Mouse (Mus musculus): ENCODE data around the gene Xrcc4. TPM values are rescaled to one million over a fixed set of nuclear protein-coding genes. Genes with fewer than 3 reads are reported as not detected.
"Not testable (repeated sequence)": the region's sequence is repeated elsewhere in the genome, so short reads cannot be mapped to it uniquely, and the experiment has no call there.

Xrcc4 gene
- 13.7 and 15.8 TPM in 2 replicates for polyA plus RNA-seq (2015; fragmentation: Nextera tagmentation; extraction: Ambion mirVana)

- peak within 1 kb of the TSS; percentile 80 for H3K4me3 ChIP-seq
- peak within 1 kb of the TSS; percentile 88 for H3K27ac ChIP-seq (replicated peaks)
- H3K4me2 ChIP-seq, result peak within 1 kb of the TSS; percentile 85
- H3K9ac ChIP-seq, result peak within 1 kb of the TSS; percentile 87
- no peaks in the 10 kb centered on the region for H3K27me3 ChIP-seq
- no peaks in the 10 kb centered on the region for H3K9me3 ChIP-seq
- H3K36me3 ChIP-seq, result no peaks in the 10 kb centered on the region
- peak; percentile 100 for ATAC-seq (ENCODE audit: low read depth)
- H3K4me1 ChIP-seq (replicated peaks), result peaks cover 10% of the 10 kb centered on the region
- 2% methylated on average over 41 of the region's 41 CpGs for WGBS
Measured at GRCm38 (mm10) chr13:90088962-90089824, at the start of gene Xrcc4, which contains the start of gene Tmem167. TSS of gene Xrcc4 (minus strand) at chr13:90089608. TSS of gene Tmem167 (plus strand) at chr13:90089123.

GRCm38 (mm10) chr13:90136156-90136910, 46.9 kb upstream of the Xrcc4 start:
- H3K9ac ChIP-seq, result no peak overlapping the region
- 51% methylated on average over 3 of the region's 3 CpGs for WGBS
- peak; percentile 93 for ATAC-seq (ENCODE audit: low read depth)
- H3K27ac ChIP-seq (replicated peaks), result no peak overlapping the region
- peaks cover 15% of the 10 kb centered on the region for H3K4me1 ChIP-seq (replicated peaks)
- H3K4me3 ChIP-seq, result no peak overlapping the region
- H3K27me3 ChIP-seq, result no peaks in the 10 kb centered on the region
- H3K4me2 ChIP-seq, result no peak overlapping the region
- no peaks in the 10 kb centered on the region for H3K36me3 ChIP-seq
- H3K9me3 ChIP-seq, result no peaks in the 10 kb centered on the region

- no peaks in the 10 kb centered on the region for H3K4me1 ChIP-seq (replicated peaks)
- H3K4me3 ChIP-seq, result no peak overlapping the region
- H3K27me3 ChIP-seq, result no peaks in the 10 kb centered on the region
- ATAC-seq (ENCODE audit: low read depth), result no peak
- no peak overlapping the region for H3K27ac ChIP-seq (replicated peaks)
- no peak overlapping the region for H3K9ac ChIP-seq
- H3K9me3 ChIP-seq, result no peaks in the 10 kb centered on the region
- H3K4me2 ChIP-seq, result no peak overlapping the region
- WGBS, result 75% methylated on average over 1 of the region's 1 CpGs
- no peaks in the 10 kb centered on the region for H3K36me3 ChIP-seq
Measured at GRCm38 (mm10) chr13:90111681-90112080, 22.3 kb upstream of the Xrcc4 start.

GRCm38 (mm10) chr13:90108746-90109145, 19.3 kb upstream of the Xrcc4 start:
- H3K27me3 ChIP-seq; H3K4me2 ChIP-seq; ATAC-seq (ENCODE audit: low read depth); H3K9me3 ChIP-seq; H3K27ac ChIP-seq (replicated peaks); H3K4me3 ChIP-seq; H3K9ac ChIP-seq; H3K4me1 ChIP-seq (replicated peaks): not testable (repeated sequence)
- H3K36me3 ChIP-seq, result peaks cover 25% of the 10 kb centered on the region
- WGBS, result 95% methylated on average over 5 of the region's 5 CpGs

- H3K4me1 ChIP-seq (replicated peaks), result no peaks in the 10 kb centered on the region
- WGBS, result 95% methylated on average over 7 of the region's 7 CpGs
- H3K9me3 ChIP-seq, result no peaks in the 10 kb centered on the region
- H3K27ac ChIP-seq (replicated peaks), result no peak overlapping the region
- H3K4me3 ChIP-seq, result no peak overlapping the region
- H3K27me3 ChIP-seq, result no peaks in the 10 kb centered on the region
- no peak overlapping the region for H3K9ac ChIP-seq
- H3K4me2 ChIP-seq, result no peak overlapping the region
- no peak for ATAC-seq (ENCODE audit: low read depth)
- peaks cover 36% of the 10 kb centered on the region for H3K36me3 ChIP-seq
Measured at GRCm38 (mm10) chr13:90106139-90106538, 16.7 kb upstream of the Xrcc4 start.

- no peak overlapping the region for H3K27ac ChIP-seq (replicated peaks)
- no peaks in the 10 kb centered on the region for H3K9me3 ChIP-seq
- H3K36me3 ChIP-seq, result peaks cover 41% of the 10 kb centered on the region
- ATAC-seq (ENCODE audit: low read depth), result no peak
- no peaks in the 10 kb centered on the region for H3K4me1 ChIP-seq (replicated peaks)
- no peak overlapping the region for H3K9ac ChIP-seq
- no peak overlapping the region for H3K4me2 ChIP-seq
- H3K27me3 ChIP-seq, result no peaks in the 10 kb centered on the region
- H3K4me3 ChIP-seq, result no peak overlapping the region
Measured at GRCm38 (mm10) chr13:90101514-90101913, 12.1 kb upstream of the Xrcc4 start.

- peak; percentile 79 for ATAC-seq (ENCODE audit: low read depth)
Measured at GRCm38 (mm10) chr13:90089825-90090183, 396 bp upstream of the Xrcc4 start.

GRCm38 (mm10) chr13:90061877-90062276, 27.5 kb downstream of the Xrcc4 start:
- Histone ChIP-seq H3K4me3 (no peak overlapping the region), H3K27ac (replicated peaks) (no peak overlapping the region), H3K4me2 (no peak overlapping the region), H3K27me3 (no peaks in the 10 kb centered on the region), H3K9ac (no peak overlapping the region), H3K9me3 (no peaks in the 10 kb centered on the region), H3K36me3 (no peaks in the 10 kb centered on the region), H3K4me1 (replicated peaks) (no peaks in the 10 kb centered on the region)
- no peak for ATAC-seq (ENCODE audit: low read depth)
- WGBS, result 91% methylated on average over 1 of the region's 1 CpGs

More at GRCm38 (mm10) chr13:90089825-90090183, 396 bp upstream of the Xrcc4 start:
- Histone ChIP-seq H3K9ac (peak overlapping the region; percentile 87), H3K9me3 (no peaks in the 10 kb centered on the region), H3K4me3 (peak overlapping the region; percentile 80), H3K36me3 (no peaks in the 10 kb centered on the region), H3K4me2 (peak overlapping the region; percentile 70), H3K4me1 (replicated peaks) (peaks cover 10% of the 10 kb centered on the region), H3K27ac (replicated peaks) (peak overlapping the region; percentile 88), H3K27me3 (no peaks in the 10 kb centered on the region)
- WGBS, result 0% methylated on average over 26 of the region's 27 CpGs

- 44% methylated on average over 3 of the region's 3 CpGs for WGBS
- Histone ChIP-seq H3K4me1 (replicated peaks) (peaks cover 4% of the 10 kb centered on the region; the same call in 1 of the 2 replicates), H3K9ac (no peak overlapping the region), H3K36me3 (no peaks in the 10 kb centered on the region), H3K27ac (replicated peaks) (no peak overlapping the region), H3K27me3 (no peaks in the 10 kb centered on the region), H3K9me3 (no peaks in the 10 kb centered on the region), H3K4me2 (no peak overlapping the region), H3K4me3 (no peak overlapping the region)
- peak; percentile 69; the same call in 1 of the 2 replicates for ATAC-seq (ENCODE audit: low read depth)
Measured at GRCm38 (mm10) chr13:90052408-90052807, 37.0 kb downstream of the Xrcc4 start.

- Histone ChIP-seq H3K27ac (replicated peaks) (no peak overlapping the region), H3K4me2 (no peak overlapping the region), H3K9me3 (no peaks in the 10 kb centered on the region), H3K36me3 (no peaks in the 10 kb centered on the region), H3K4me3 (no peak overlapping the region), H3K27me3 (no peaks in the 10 kb centered on the region), H3K4me1 (replicated peaks) (peaks cover 4% of the 10 kb centered on the region; the same call in 1 of the 2 replicates), H3K9ac (no peak overlapping the region)
- 76% methylated on average over 6 of the region's 6 CpGs for WGBS
- no peak for ATAC-seq (ENCODE audit: low read depth)
Measured at GRCm38 (mm10) chr13:90051735-90052134, 37.7 kb downstream of the Xrcc4 start.

- Histone ChIP-seq H3K27ac (replicated peaks) (no peak overlapping the region), H3K9me3 (no peaks in the 10 kb centered on the region), H3K4me2 (no peak overlapping the region), H3K27me3 (no peaks in the 10 kb centered on the region), H3K4me3 (no peak overlapping the region), H3K9ac (no peak overlapping the region), H3K4me1 (replicated peaks) (no peaks in the 10 kb centered on the region), H3K36me3 (no peaks in the 10 kb centered on the region)
- WGBS, result 20% methylated on average over 2 of the region's 2 CpGs
- no peak for ATAC-seq (ENCODE audit: low read depth)
Measured at GRCm38 (mm10) chr13:90039613-90040012, 49.8 kb downstream of the Xrcc4 start.

GRCm38 (mm10) chr13:90032977-90033376, 56.4 kb downstream of the Xrcc4 start:
- Histone ChIP-seq H3K4me2 (no peak overlapping the region), H3K4me1 (replicated peaks) (no peaks in the 10 kb centered on the region), H3K27ac (replicated peaks) (no peak overlapping the region), H3K9me3 (no peaks in the 10 kb centered on the region), H3K27me3 (no peaks in the 10 kb centered on the region), H3K4me3 (no peak overlapping the region), H3K9ac (no peak overlapping the region), H3K36me3 (no peaks in the 10 kb centered on the region)
- WGBS, result 77% methylated on average over 4 of the region's 4 CpGs
- ATAC-seq (ENCODE audit: low read depth), result no peak

All from neural tube, embryonic 13.5 days (tissue).